Mouse (Mus musculus): ENCODE data around the gene Neurl4. TPM values are rescaled to one million over a fixed set of nuclear protein-coding genes. Genes with fewer than 3 reads are reported as not detected.
A peak's percentile ranks its signal among the peaks of the same experiment; 100 is the strongest.
"Not testable (repeated sequence)": the region's sequence is repeated elsewhere in the genome, so short reads cannot be mapped to it uniquely, and the experiment has no call there.

The Neurl4 gene
- polyA plus RNA-seq, 1 experiment from 2014 or later, result 13.3 TPM

DNA sequence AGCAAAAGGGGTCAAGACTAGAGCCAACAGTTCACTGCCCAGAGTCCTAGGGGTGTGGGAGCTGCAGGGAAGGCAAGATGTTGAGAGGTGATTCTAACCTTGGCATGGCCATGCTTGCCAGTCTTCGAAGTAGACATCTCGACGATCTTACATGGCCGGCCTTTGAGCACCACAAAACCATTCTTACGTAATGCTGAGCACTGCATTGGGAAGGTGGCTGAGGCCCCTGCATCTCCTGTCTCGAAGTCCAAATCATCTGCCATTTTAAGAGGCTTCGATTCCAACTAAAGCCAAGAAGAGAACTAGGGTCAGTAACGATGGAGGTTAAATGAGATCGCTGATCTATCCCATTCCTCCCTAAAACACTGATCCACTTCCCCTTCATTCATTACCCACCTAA lies 18.2 kb downstream of the Neurl4 start:
- H3K27me3 ChIP-seq (ENCODE audit: low read depth, poor library complexity, severe bottlenecking), result no peaks in the 10 kb centered on the region
- no peaks in the 10 kb centered on the region for H3K9me3 ChIP-seq (replicated peaks)
- H3K36me3 ChIP-seq, result peaks cover 54% of the 10 kb centered on the region
- no peak for DNase-seq (ENCODE audit: low spot score)
- peak overlapping the region; percentile 99; the same call in 1 of the 2 replicates for H3K27ac ChIP-seq
- H3K4me3 ChIP-seq, result peak overlapping the region; percentile 100
- 87% methylated on average over 9 of the region's 9 CpGs for WGBS
- H3K4me1 ChIP-seq, result peaks cover 63% of the 10 kb centered on the region

DNA sequence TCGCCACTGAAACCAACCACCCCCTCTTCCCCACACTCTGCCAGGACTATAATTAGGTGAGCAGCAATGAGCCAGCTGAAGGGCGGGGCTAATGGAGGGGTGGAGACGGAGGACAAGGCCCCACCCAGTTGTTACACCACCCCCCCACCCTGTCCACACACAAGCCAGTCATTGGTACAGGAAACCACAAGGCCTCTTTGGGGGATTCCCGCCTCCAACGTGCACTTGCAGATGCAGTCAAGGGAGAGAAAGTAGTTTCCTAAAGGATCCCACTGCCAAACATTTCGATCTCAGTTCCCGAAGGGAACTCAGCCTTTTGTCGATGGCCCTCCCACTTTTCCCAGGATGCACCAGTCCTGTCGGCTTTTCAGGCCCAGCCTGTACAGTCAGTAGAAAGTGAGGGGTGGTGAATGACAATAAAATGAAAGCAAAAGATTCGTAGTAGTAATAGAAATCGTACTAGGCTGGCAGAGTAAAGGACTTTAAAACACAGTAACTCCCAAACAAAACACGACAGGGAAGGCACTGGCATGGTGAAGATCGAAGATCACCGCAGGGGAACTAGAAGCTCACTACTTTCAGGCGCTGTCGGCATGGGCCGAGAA lies 18.9 kb downstream of the Neurl4 start:
- Histone ChIP-seq H3K27me3 (ENCODE audit: low read depth, poor library complexity, severe bottlenecking) (no peaks in the 10 kb centered on the region), H3K4me1 (peaks cover 56% of the 10 kb centered on the region), H3K9me3 (replicated peaks) (no peaks in the 10 kb centered on the region), H3K4me3 (peak overlapping the region; percentile 100), H3K27ac (peak overlapping the region; percentile 99), H3K36me3 (peaks cover 51% of the 10 kb centered on the region)
- DNase-seq (ENCODE audit: low spot score), result peak; percentile 72
- under 1% methylated on average over 17 of the region's 17 CpGs for WGBS

DNA sequence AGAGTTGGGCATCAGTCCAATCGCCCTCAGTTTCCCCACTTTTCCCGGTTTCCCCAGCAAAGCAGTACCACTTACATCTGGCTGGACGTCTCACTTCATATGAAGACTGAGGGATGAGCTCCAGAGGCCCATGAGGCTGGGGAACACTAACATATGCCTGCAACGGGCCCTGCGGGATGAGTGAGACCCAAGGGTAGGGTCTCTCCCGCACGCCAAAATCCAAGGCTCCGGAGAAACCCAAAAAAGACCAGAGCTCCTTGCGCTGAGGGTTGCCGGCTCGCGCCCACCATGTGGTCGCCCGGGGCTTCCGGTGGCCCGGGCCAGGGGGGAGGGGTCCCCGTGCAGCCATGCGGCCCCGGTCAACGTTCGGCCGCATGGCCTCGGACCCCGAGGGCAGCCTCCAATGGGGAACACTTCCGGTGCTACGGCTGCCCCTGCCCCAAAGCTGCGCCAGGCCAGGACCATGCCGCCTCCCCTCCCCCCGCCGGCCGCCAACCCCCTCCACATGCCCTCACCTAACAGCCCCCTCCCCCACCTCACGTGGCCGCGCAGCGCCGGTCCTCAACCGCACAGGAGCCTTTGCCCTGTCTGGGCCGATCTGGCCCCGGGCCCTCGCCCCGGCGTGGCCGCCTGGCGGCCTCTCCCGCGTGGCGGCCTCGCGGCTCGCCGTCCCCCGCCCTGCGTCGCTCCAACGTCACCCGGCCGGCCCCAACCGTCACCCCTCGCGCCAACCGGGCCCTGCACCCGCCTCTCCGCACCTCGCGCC lies 19.6 kb downstream of the Neurl4 start:
- H3K27ac ChIP-seq, result peak overlapping the region; percentile 99
- H3K4me3 ChIP-seq, result peak overlapping the region; percentile 100
- DNase-seq (ENCODE audit: low spot score), result peak; percentile 82
- H3K36me3 ChIP-seq, result peaks cover 45% of the 10 kb centered on the region
- H3K4me1 ChIP-seq, result peaks cover 49% of the 10 kb centered on the region
- no peaks in the 10 kb centered on the region for H3K27me3 ChIP-seq (ENCODE audit: low read depth, poor library complexity, severe bottlenecking)
- no peaks in the 10 kb centered on the region for H3K9me3 ChIP-seq (replicated peaks)
- WGBS, result under 1% methylated on average over 65 of the region's 65 CpGs

DNA sequence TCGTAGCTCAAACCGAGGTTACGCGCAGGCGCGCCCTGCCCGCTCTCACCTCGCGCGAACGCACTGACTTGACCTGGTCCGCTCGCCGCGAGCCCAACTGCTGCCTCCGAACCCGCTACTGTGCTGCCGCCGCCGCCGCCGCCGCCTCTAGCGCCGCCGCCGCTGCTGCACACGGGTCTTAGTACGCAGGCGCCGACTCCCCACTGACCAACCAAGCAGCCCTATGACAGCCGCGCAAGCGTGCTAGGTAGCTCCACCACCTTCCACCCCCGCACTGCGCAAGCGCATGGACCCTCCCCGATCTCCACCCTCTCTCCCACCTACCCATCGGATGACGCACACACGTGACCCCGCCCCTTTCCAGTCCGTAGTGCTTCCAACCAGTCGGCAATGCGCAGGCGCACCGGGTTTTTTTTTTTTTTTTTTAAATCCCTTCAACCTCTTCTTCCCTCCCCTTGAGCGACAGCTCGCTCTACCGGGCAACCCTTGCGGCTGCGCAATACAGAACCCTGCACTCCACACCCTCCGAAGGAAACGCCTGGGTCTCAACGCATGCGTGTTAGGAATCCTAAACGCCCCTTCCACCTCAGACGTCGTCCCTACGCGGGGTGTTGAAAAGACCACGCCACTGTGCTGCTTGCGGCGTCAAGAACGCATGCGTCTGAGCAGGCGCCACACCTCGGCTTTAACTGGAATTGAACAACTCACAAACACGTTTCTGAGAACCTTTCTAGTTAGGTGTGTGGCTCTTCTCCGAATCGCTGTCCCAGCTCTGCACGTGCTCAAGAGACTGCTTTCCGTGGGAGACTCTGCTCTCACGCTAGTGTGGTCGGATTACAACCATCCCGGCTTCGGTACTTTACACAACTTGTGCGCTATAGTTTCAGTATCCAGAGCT lies 20.5 kb downstream of the Neurl4 start, which contains the start of gene Eif5a:
TSS of gene Eif5a (minus strand) at position 845 of the 898 bp plus-strand sequence.
- no peaks in the 10 kb centered on the region for H3K9me3 ChIP-seq (replicated peaks)
- peaks cover 40% of the 10 kb centered on the region for H3K4me1 ChIP-seq
- under 1% methylated on average over 78 of the region's 78 CpGs for WGBS
- H3K27ac ChIP-seq, result peak within 1 kb of the TSS; percentile 99
- no peaks in the 10 kb centered on the region for H3K27me3 ChIP-seq (ENCODE audit: low read depth, poor library complexity, severe bottlenecking)
- H3K36me3 ChIP-seq, result peaks cover 35% of the 10 kb centered on the region
- peak; percentile 100 for DNase-seq (ENCODE audit: low spot score)
- peak within 1 kb of the TSS; percentile 100 for H3K4me3 ChIP-seq

DNA sequence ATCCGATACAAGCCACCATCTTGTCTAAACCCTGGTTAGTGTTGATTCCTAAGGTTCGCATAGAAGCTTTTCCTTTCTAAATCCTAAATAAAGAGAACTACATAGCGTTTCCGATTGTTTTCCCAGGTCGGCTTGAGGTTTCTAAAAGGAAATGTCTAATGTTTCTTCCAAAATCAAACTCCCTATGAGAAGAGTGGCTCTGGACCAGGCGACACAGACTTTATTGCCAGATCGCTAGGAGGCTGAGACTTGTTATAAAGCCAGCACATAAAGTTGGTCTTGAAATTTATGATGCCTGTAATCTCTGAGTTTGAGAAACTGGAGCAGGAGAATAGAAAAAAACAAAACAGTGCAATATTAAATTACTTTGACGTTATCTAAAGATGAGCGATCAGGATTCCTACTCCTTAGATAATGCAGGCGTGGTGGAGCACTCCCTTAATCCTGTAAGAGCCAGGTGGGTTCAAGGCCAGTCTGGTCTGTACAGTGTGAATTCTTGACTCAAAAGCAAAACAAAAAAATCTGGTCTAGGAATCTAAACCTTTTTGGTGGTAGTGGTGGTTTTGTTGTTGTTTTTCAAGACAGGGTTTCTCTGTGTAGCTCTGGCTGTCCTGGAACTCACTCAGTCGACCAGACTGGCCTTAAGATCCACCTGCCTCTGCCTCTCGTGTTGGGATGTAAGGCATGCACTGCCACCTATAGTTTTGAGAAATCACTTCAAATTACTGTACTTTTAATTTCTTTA lies 21.3 kb downstream of the Neurl4 start:
- Histone ChIP-seq H3K4me1 (peaks cover 35% of the 10 kb centered on the region), H3K27me3 (ENCODE audit: low read depth, poor library complexity, severe bottlenecking) (no peaks in the 10 kb centered on the region), H3K9me3 (replicated peaks) (no peaks in the 10 kb centered on the region), H3K27ac (peak overlapping the region; percentile 99), H3K4me3 (peak overlapping the region; percentile 100), H3K36me3 (peaks cover 27% of the 10 kb centered on the region)
- 5% methylated on average over 12 of the region's 12 CpGs for WGBS
- no peak for DNase-seq (ENCODE audit: low spot score)

DNA sequence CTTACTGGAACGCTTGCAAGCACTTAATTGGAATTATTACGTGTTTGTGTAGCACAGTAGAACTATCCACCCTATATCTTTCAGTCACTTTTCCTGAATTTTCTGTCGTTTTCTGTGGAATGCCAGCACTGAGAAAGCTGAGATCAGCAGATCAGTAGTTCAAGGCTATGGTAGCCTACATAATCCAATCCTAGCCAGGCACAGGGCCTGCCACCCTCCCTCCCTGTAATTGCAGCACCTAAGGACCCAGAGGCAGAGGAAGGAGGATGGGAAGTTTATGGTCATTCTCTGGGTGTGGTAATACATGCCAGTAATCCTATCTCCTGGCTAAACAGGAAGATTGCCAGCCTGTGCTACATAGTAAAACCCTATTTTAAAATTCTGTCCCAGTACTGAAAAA lies 21.9 kb downstream of the Neurl4 start:
- H3K36me3 ChIP-seq, result peaks cover 21% of the 10 kb centered on the region
- no peak for DNase-seq (ENCODE audit: low spot score)
- peak overlapping the region; percentile 99 for H3K27ac ChIP-seq
- no peaks in the 10 kb centered on the region for H3K9me3 ChIP-seq (replicated peaks)
- H3K4me1 ChIP-seq, result peaks cover 29% of the 10 kb centered on the region
- no peaks in the 10 kb centered on the region for H3K27me3 ChIP-seq (ENCODE audit: low read depth, poor library complexity, severe bottlenecking)
- no peak overlapping the region for H3K4me3 ChIP-seq
- WGBS, result 70% methylated on average over 3 of the region's 3 CpGs

DNA sequence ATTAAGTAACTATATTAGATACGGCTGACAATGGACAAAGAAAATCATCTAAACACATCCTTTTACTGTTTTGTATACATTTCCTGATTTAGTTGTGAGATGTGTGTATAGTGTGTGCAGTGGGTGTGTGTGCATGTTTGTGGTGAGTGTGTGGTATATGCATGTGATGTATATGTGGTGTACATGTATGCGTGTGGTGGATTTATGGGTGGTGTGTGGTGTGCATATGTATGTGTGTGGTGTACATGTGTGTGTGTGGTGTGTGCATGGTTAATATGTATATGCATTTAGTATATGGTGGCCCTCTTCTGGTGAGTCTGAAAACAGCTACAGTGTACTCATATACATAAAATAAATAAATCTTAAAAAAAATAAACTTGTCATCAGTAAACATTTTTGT lies 26.6 kb downstream of the Neurl4 start:
- 96% methylated on average over 2 of the region's 2 CpGs for WGBS
- Histone ChIP-seq H3K9me3 (replicated peaks) (no peaks in the 10 kb centered on the region), H3K36me3 (no peaks in the 10 kb centered on the region), H3K4me3 (no peak overlapping the region), H3K27me3 (ENCODE audit: low read depth, poor library complexity, severe bottlenecking) (no peaks in the 10 kb centered on the region), H3K4me1 (peaks cover 5% of the 10 kb centered on the region), H3K27ac (no peak overlapping the region)
- DNase-seq (ENCODE audit: low spot score), result no peak

DNA sequence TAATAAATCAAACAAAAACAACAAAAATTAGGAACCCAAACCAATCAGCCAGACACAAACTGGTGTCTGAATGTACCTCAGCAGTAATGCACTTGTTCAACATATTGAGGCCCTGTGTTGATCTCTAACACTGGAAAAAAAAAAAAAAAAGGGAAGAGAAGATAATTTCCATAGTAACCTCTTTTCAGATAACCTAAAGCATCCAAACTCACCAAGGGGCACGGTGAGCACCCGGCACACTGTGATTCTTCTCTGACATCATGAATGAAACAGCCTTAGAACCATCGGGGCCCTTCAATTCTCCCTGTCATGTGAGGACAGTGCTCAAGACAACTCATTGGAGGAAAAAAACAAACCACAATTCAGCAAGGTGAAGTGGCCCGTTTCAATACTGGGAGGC lies 28.8 kb downstream of the Neurl4 start:
- peaks cover 9% of the 10 kb centered on the region for H3K4me1 ChIP-seq
- DNase-seq (ENCODE audit: low spot score), result no peak
- H3K27ac ChIP-seq, result no peak overlapping the region
- no peak overlapping the region for H3K4me3 ChIP-seq
- no peaks in the 10 kb centered on the region for H3K36me3 ChIP-seq
- H3K9me3 ChIP-seq (replicated peaks), result no peaks in the 10 kb centered on the region
- H3K27me3 ChIP-seq (ENCODE audit: low read depth, poor library complexity, severe bottlenecking), result 0 out of 2 replicates have a peak, but pooled peaks cover 2% of the 10 kb centered on the region
- 92% methylated on average over 4 of the region's 4 CpGs for WGBS

DNA sequence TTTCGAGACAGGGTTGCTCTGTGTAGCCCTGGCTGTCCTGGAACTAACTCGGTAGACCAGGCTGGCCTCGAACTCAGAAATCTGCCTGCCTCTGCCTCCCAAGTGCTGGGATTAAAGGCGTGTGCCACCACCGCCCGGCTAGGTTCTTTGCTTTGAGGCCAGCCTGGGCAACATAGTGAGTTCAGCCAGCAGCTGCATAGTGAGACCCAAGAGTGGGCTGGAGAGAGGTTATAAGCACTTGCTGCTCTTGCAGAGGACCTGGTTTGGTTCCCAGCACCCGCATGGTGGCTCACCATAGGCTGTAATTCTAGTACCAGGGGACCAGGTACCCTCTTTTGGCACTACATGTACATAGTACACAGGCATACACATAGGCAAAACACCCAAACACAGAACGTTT lies 29.3 kb downstream of the Neurl4 start:
- H3K9me3 ChIP-seq (replicated peaks); H3K27me3 ChIP-seq (ENCODE audit: low read depth, poor library complexity, severe bottlenecking); H3K27ac ChIP-seq; H3K36me3 ChIP-seq; H3K4me3 ChIP-seq; DNase-seq (ENCODE audit: low spot score): not testable (repeated sequence)
- 87% methylated on average over 8 of the region's 8 CpGs for WGBS
- peaks cover 13% of the 10 kb centered on the region for H3K4me1 ChIP-seq

DNA sequence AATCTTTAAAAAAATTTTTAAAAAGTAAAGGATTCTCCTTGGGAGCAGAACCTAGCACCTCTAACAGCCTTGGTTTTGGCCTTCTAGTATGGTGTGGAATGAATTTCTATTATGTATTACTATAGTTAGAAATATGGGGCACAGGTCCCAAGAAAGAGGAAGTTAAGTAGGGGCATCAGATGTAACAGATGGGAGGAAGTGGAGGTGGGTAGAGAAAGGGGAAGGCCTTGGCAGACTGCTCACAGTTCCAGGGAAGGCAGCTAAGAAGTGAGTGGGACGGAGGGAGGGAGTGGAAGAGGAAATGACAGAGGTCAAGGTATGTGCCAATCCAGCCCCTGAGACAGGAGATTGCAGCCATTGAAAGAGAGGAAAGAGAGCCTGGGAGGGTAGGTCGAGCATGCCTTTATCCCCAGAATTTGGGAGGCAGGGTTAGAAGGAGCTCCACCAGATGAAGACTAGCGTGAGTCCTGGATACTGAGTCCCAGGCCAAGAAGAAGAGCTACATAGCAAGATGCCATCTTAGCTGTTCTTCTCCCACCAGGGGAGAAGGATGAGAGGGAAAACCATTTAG lies 30.2 kb downstream of the Neurl4 start:
- no peaks in the 10 kb centered on the region for H3K36me3 ChIP-seq
- H3K4me1 ChIP-seq, result peaks cover 22% of the 10 kb centered on the region
- H3K9me3 ChIP-seq (replicated peaks), result no peaks in the 10 kb centered on the region
- no peak overlapping the region for H3K27ac ChIP-seq
- 78% methylated on average over 3 of the region's 3 CpGs for WGBS
- H3K27me3 ChIP-seq (ENCODE audit: low read depth, poor library complexity, severe bottlenecking), result peaks cover 13% of the 10 kb centered on the region
- H3K4me3 ChIP-seq, result no peak overlapping the region
- DNase-seq (ENCODE audit: low spot score), result no peak

DNA sequence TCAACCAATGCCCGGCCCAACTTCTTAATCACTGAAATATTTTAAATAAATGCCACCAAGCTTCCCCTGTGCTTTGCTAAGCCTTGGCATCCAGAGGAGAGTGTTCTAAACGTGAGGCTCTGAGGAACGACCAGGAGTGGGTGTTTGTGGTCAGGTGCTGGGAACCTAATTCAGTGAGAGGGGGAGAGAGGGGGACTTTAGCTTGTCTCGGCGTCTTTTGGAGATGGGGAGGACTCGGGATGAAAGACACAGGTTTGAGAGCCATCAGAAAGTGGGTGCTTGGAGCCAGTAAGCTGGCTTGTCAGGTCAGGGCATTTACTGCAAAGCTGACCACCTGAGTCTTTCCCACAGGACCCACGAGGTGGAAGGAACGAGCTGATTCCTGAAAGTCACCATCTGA lies 30.9 kb downstream of the Neurl4 start:
- no peak overlapping the region for H3K4me3 ChIP-seq
- no peak for DNase-seq (ENCODE audit: low spot score)
- H3K9me3 ChIP-seq (replicated peaks), result no peaks in the 10 kb centered on the region
- H3K27me3 ChIP-seq (ENCODE audit: low read depth, poor library complexity, severe bottlenecking), result peaks cover 21% of the 10 kb centered on the region
- WGBS, result 76% methylated on average over 8 of the region's 8 CpGs
- H3K27ac ChIP-seq, result no peak overlapping the region
- no peaks in the 10 kb centered on the region for H3K36me3 ChIP-seq
- peaks cover 29% of the 10 kb centered on the region for H3K4me1 ChIP-seq

DNA sequence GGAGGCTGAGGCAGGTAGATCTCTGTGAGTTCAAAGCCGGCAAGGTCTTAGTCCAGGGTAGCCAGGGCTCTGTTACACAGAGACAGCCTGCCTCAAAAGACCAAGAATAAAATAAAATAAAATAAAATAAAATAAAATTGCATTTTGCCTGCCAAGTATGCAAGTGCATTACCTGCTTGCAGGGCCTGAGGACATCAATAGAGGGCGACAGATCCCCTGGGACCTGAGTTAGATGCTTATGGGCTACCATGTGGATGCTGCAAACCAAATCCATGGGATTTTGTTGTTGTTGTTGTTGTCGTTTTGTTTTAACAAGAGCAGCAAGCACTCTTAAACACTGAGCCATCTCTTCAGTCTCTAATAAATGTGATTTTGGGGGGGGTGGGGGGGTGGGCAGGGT lies 31.4 kb downstream of the Neurl4 start:
- H3K9me3 ChIP-seq (replicated peaks), result no peaks in the 10 kb centered on the region
- 37% methylated on average over 3 of the region's 3 CpGs for WGBS
- H3K4me3 ChIP-seq, result no peak overlapping the region
- H3K27me3 ChIP-seq (ENCODE audit: low read depth, poor library complexity, severe bottlenecking), result peaks cover 25% of the 10 kb centered on the region
- no peaks in the 10 kb centered on the region for H3K36me3 ChIP-seq
- peaks cover 34% of the 10 kb centered on the region for H3K4me1 ChIP-seq
- H3K27ac ChIP-seq, result no peak overlapping the region
- DNase-seq (ENCODE audit: low spot score), result no peak
